Mouse (Mus musculus) olfactory bulb, adult 2 months (tissue): ENCODE results near the gene Tspan11. TPM values are rescaled to one million over a fixed set of nuclear protein-coding genes. Genes with fewer than 3 reads are reported as not detected.

Source experiments
- H3K27ac ChIP-seq: fragments of 200-500 bp; 2 replicates; pipeline ENCODE4 v1.5.1; 2012; ENCODE audit warnings: low read depth, low read length; ENCODE audit not compliant: insufficient read depth
- H3K4me1 ChIP-seq: fragments of 200-500 bp; 2 replicates; pipeline ENCODE4 v1.6.1; 2012; ENCODE audit warnings: low read length; ENCODE audit not compliant: control insufficient read depth, insufficient read depth
- H3K4me3 ChIP-seq: fragments of 200-500 bp; 2 replicates; pipeline ENCODE4 v1.5.1; 2012; ENCODE audit warnings: mild to moderate bottlenecking, low read depth, low read length, moderate library complexity; ENCODE audit not compliant: insufficient read depth
- CTCF ChIP-seq: fragments of 200-500 bp; IDR thresholded peaks from 2 replicates; pipeline ENCODE4 v1.5.1; 2012; ENCODE audit warnings: low read depth, mild to moderate bottlenecking, low read length, moderate library complexity; ENCODE audit not compliant: insufficient read depth
- POLR2A ChIP-seq: fragments of 200-500 bp; IDR thresholded peaks from 2 replicates; pipeline ENCODE4 v1.6.1; 2012; ENCODE audit warnings: mild to moderate bottlenecking, low read depth, low read length, moderate library complexity; ENCODE audit not compliant: insufficient read depth
- WGBS: fragments of 180-500 bp; shearing (Covaris S2); methylation state at CpG from one replicate; pipeline ENCODE4 v1.1.7; 2018; 5-methylcytosine and 5-hydroxymethylcytosine counted together
- polyA plus RNA-seq: library from polyadenylated mRNA; stranded (reverse); fragments of >200 nt; gene quantifications from 2 replicates; pipeline ENCODE4 v1.2.4, GENCODE M21; 2012; ENCODE audit warnings: low replicate concordance; ENCODE audit not compliant: missing spikeins, insufficient read depth, insufficient read length

Tspan11 gene
- polyA plus RNA-seq, 1 experiment = not detected

GRCm38 (mm10) chr6:127853771-127854687, 33.4 kb upstream of the Tspan11 start:
- H3K27ac ChIP-seq = no peak overlapping the region
- H3K4me3 ChIP-seq = no peak overlapping the region
- WGBS = 15% methylated on average over 16 of the region's 16 CpGs
- TF ChIP-seq POLR2A (no peak), CTCF (no peak)
- peaks cover 16% of the 10 kb centered on the region for H3K4me1 ChIP-seq

GRCm38 (mm10) chr6:127854688-127855013, 32.7 kb upstream of the Tspan11 start:
- TF ChIP-seq POLR2A (no peak), CTCF (no peak)

GRCm38 (mm10) chr6:127855711-127856295, 31.6 kb upstream of the Tspan11 start:
- H3K27ac ChIP-seq = no peak overlapping the region
- peaks cover 16% of the 10 kb centered on the region for H3K4me1 ChIP-seq
- TF ChIP-seq CTCF (no peak), POLR2A (no peak)
- 49% methylated on average over 9 of the region's 9 CpGs for WGBS
- no peak overlapping the region for H3K4me3 ChIP-seq

More at GRCm38 (mm10) chr6:127854688-127855013, 32.7 kb upstream of the Tspan11 start:
- Histone ChIP-seq H3K4me1 (peaks cover 16% of the 10 kb centered on the region), H3K27ac (no peak overlapping the region), H3K4me3 (no peak overlapping the region)
- 97% methylated on average over 2 of the region's 2 CpGs for WGBS

GRCm38 (mm10) chr6:127861951-127862350, 25.4 kb upstream of the Tspan11 start:
- WGBS = 37% methylated on average over 9 of the region's 9 CpGs
- no peak overlapping the region for H3K4me3 ChIP-seq
- no peak overlapping the region for H3K27ac ChIP-seq
- no peaks in the 10 kb centered on the region for H3K4me1 ChIP-seq
- TF ChIP-seq CTCF (no peak), POLR2A (no peak)

GRCm38 (mm10) chr6:127865391-127865790, 22.0 kb upstream of the Tspan11 start:
- 88% methylated on average over 4 of the region's 4 CpGs for WGBS
- Histone ChIP-seq H3K4me3 (no peak overlapping the region), H3K4me1 (no peaks in the 10 kb centered on the region), H3K27ac (no peak overlapping the region)
- TF ChIP-seq CTCF (no peak), POLR2A (no peak)

GRCm38 (mm10) chr6:127868546-127868945, 18.8 kb upstream of the Tspan11 start:
- no peak overlapping the region for H3K4me3 ChIP-seq
- WGBS = 87% methylated on average over 8 of the region's 8 CpGs

GRCm38 (mm10) chr6:127869121-127869520, 18.3 kb upstream of the Tspan11 start:
- no peak overlapping the region for H3K27ac ChIP-seq
- H3K4me1 ChIP-seq = no peaks in the 10 kb centered on the region
- no peak for TF ChIP-seq POLR2A
- TF ChIP-seq CTCF = no peak
- 86% methylated on average over 7 of the region's 7 CpGs for WGBS
- no peak overlapping the region for H3K4me3 ChIP-seq

More at GRCm38 (mm10) chr6:127868546-127868945, 18.8 kb upstream of the Tspan11 start:
- Histone ChIP-seq H3K27ac (no peak overlapping the region), H3K4me1 (no peaks in the 10 kb centered on the region)
- no peak for TF ChIP-seq POLR2A
- TF ChIP-seq CTCF = no peak

GRCm38 (mm10) chr6:127870345-127871324, 16.8 kb upstream of the Tspan11 start:
- WGBS = 74% methylated on average over 12 of the region's 12 CpGs
- no peaks in the 10 kb centered on the region for H3K4me1 ChIP-seq
- no peak overlapping the region for H3K27ac ChIP-seq
- no peak overlapping the region for H3K4me3 ChIP-seq
- TF ChIP-seq CTCF = no peak
- TF ChIP-seq POLR2A = no peak
